Mouse (Mus musculus): ENCODE measurements around the gene Olfr622. TPM values are rescaled to one million over a fixed set of nuclear protein-coding genes. Genes with fewer than 3 reads are reported as not detected.

Gene Olfr622
- polyA plus RNA-seq, 1 experiment from 2014 or later, result not detected

Other genes with a start within 250 kb of the Olfr622 start
- gene Usp17lc, start 227.6 kb downstream of the Olfr622 start, polyA plus RNA-seq (2015; fragmentation: Nextera tagmentation; extraction: Ambion mirVana), result not detected in 2 replicates
- gene Olfr605, start 197.3 kb downstream of the Olfr622 start, polyA plus RNA-seq (2015; fragmentation: Nextera tagmentation; extraction: Ambion mirVana), result not detected in 2 replicates
- not detected in 2 replicates for gene Olfr606, start 193.7 kb downstream of the Olfr622 start, polyA plus RNA-seq (2015; fragmentation: Nextera tagmentation; extraction: Ambion mirVana)
- gene Olfr607, start 178.6 kb downstream of the Olfr622 start, polyA plus RNA-seq (2015; fragmentation: Nextera tagmentation; extraction: Ambion mirVana), result not detected in 2 replicates
- gene Olfr608, start 172.8 kb downstream of the Olfr622 start, polyA plus RNA-seq (2015; fragmentation: Nextera tagmentation; extraction: Ambion mirVana), result not detected in 2 replicates
- not detected in 2 replicates for gene Olfr609, start 144.6 kb downstream of the Olfr622 start, polyA plus RNA-seq (2015; fragmentation: Nextera tagmentation; extraction: Ambion mirVana)
- gene Olfr610, start 130.6 kb downstream of the Olfr622 start, polyA plus RNA-seq (2015; fragmentation: Nextera tagmentation; extraction: Ambion mirVana), result not detected in 2 replicates
- not detected in 2 replicates for gene Olfr611, start 121.9 kb downstream of the Olfr622 start, polyA plus RNA-seq (2015; fragmentation: Nextera tagmentation; extraction: Ambion mirVana)
- gene Olfr612, start 100.0 kb downstream of the Olfr622 start, polyA plus RNA-seq (2015; fragmentation: Nextera tagmentation; extraction: Ambion mirVana), result not detected in 2 replicates
- not detected in 2 replicates for gene Olfr613, start 94.6 kb downstream of the Olfr622 start, polyA plus RNA-seq (2015; fragmentation: Nextera tagmentation; extraction: Ambion mirVana)
- not detected in 2 replicates for gene Olfr615, start 86.6 kb downstream of the Olfr622 start, polyA plus RNA-seq (2015; fragmentation: Nextera tagmentation; extraction: Ambion mirVana)
- not detected in 2 replicates for gene Olfr616, start 73.6 kb downstream of the Olfr622 start, polyA plus RNA-seq (2015; fragmentation: Nextera tagmentation; extraction: Ambion mirVana)
- gene Olfr617, start 69.6 kb downstream of the Olfr622 start, polyA plus RNA-seq (2015; fragmentation: Nextera tagmentation; extraction: Ambion mirVana), result not detected in 2 replicates
- not detected in 2 replicates for gene Olfr618, start 52.6 kb downstream of the Olfr622 start, polyA plus RNA-seq (2015; fragmentation: Nextera tagmentation; extraction: Ambion mirVana)
- not detected in 2 replicates for gene Olfr619, start 42.1 kb downstream of the Olfr622 start, polyA plus RNA-seq (2015; fragmentation: Nextera tagmentation; extraction: Ambion mirVana)
- gene Olfr620, start 30.2 kb downstream of the Olfr622 start, polyA plus RNA-seq (2015; fragmentation: Nextera tagmentation; extraction: Ambion mirVana), result not detected in 2 replicates
- not detected in 2 replicates for gene Olfr623, start 21.0 kb upstream of the Olfr622 start, polyA plus RNA-seq (2015; fragmentation: Nextera tagmentation; extraction: Ambion mirVana)
- gene Olfr624, start 28.5 kb upstream of the Olfr622 start, polyA plus RNA-seq (2015; fragmentation: Nextera tagmentation; extraction: Ambion mirVana), result 0.05 TPM in 1 of 2 replicates, not detected in the other
- not detected in 2 replicates for gene Olfr625-ps1, start 40.0 kb upstream of the Olfr622 start, polyA plus RNA-seq (2015; fragmentation: Nextera tagmentation; extraction: Ambion mirVana)
- not detected in 2 replicates for gene Olfr243, start 72.0 kb upstream of the Olfr622 start, polyA plus RNA-seq (2015; fragmentation: Nextera tagmentation; extraction: Ambion mirVana)
- gene Olfr628, start 87.7 kb upstream of the Olfr622 start, polyA plus RNA-seq (2015; fragmentation: Nextera tagmentation; extraction: Ambion mirVana), result not detected in 2 replicates
- not detected in 2 replicates for gene Olfr629, start 102.2 kb upstream of the Olfr622 start, polyA plus RNA-seq (2015; fragmentation: Nextera tagmentation; extraction: Ambion mirVana)
- not detected in 2 replicates for gene Olfr630, start 114.6 kb upstream of the Olfr622 start, polyA plus RNA-seq (2015; fragmentation: Nextera tagmentation; extraction: Ambion mirVana)
- gene Olfr69, start 128.9 kb upstream of the Olfr622 start, polyA plus RNA-seq (2015; fragmentation: Nextera tagmentation; extraction: Ambion mirVana), result not detected in 2 replicates
- not detected in 2 replicates for gene Olfr68, start 137.0 kb upstream of the Olfr622 start, polyA plus RNA-seq (2015; fragmentation: Nextera tagmentation; extraction: Ambion mirVana)
- gene Olfr67, start 149.1 kb upstream of the Olfr622 start, polyA plus RNA-seq (2015; fragmentation: Nextera tagmentation; extraction: Ambion mirVana), result not detected in 2 replicates
- gene Hbb-bt, start 171.3 kb upstream of the Olfr622 start, polyA plus RNA-seq (2015; fragmentation: Nextera tagmentation; extraction: Ambion mirVana), result 4,593 and 5,475 TPM in 2 replicates
- 15,216 and 18,375 TPM in 2 replicates for gene Hbb-bs, start 185.4 kb upstream of the Olfr622 start, polyA plus RNA-seq (2015; fragmentation: Nextera tagmentation; extraction: Ambion mirVana)
- gene Hbb-bh2, start 197.8 kb upstream of the Olfr622 start, polyA plus RNA-seq (2015; fragmentation: Nextera tagmentation; extraction: Ambion mirVana), result not detected in 2 replicates
- 2.2 and 2.4 TPM in 2 replicates for gene Hbb-bh1, start 200.5 kb upstream of the Olfr622 start, polyA plus RNA-seq (2015; fragmentation: Nextera tagmentation; extraction: Ambion mirVana)
- 176 and 183 TPM in 2 replicates for gene Hbb-y, start 210.5 kb upstream of the Olfr622 start, polyA plus RNA-seq (2015; fragmentation: Nextera tagmentation; extraction: Ambion mirVana)
- not detected in 2 replicates for gene Olfr66, start 243.6 kb upstream of the Olfr622 start, polyA plus RNA-seq (2015; fragmentation: Nextera tagmentation; extraction: Ambion mirVana)

Data from lung, embryonic 16.5 days (tissue).